Mouse (Mus musculus) hindbrain, embryonic 14.5 days (tissue): ENCODE measurements around the gene Npepl1. TPM values are rescaled to one million over a fixed set of nuclear protein-coding genes. Genes with fewer than 3 reads are reported as not detected.

Experiments used
- ATAC-seq: fragments of 200-750 bp; cut with Nextera tagmentation; 2 replicates; pipeline ENCODE4 v1.8.0; 2017; ENCODE audit warnings: moderate number of reproducible peaks, mild to moderate bottlenecking, moderate TSS enrichment, moderate library complexity; ENCODE audit not compliant: low FRiP score
- DNase-seq: peaks from one replicate; pipeline ENCODE4 v3.0.0-alpha.2; 2015; ENCODE audit warnings: low spot score
- H3K27ac ChIP-seq: fragments of 300-500 bp; sonication (generic); 2 replicates; pipeline ENCODE4 v1.5.1; 2014; ENCODE audit warnings: mild to moderate bottlenecking, moderate library complexity
- H3K27me3 ChIP-seq: fragments of 300-500 bp; sonication (generic); 2 replicates; pipeline ENCODE4 v1.6.1; 2014; ENCODE audit warnings: mild to moderate bottlenecking, low read length, mixed read lengths; ENCODE audit not compliant: control insufficient read depth, insufficient read depth
- H3K36me3 ChIP-seq: fragments of 300-500 bp; sonication (generic); replicated peaks from 2 replicates; pipeline ENCODE4 v1.6.1; 2014; ENCODE audit not compliant: control insufficient read depth, insufficient read depth
- H3K4me1 ChIP-seq: fragments of 300-500 bp; sonication (generic); replicated peaks from 2 replicates; pipeline ENCODE4 v1.6.1; 2014; ENCODE audit warnings: antibody characterized with exemption, low read length, mixed read lengths; ENCODE audit not compliant: control insufficient read depth, insufficient read depth
- H3K4me2 ChIP-seq: fragments of 300-500 bp; sonication (generic); replicated peaks from 2 replicates; pipeline ENCODE4 v1.6.1; 2014; ENCODE audit warnings: mild to moderate bottlenecking, moderate library complexity
- H3K4me3 ChIP-seq: fragments of 300-500 bp; sonication (generic); replicated peaks from 2 replicates; pipeline ENCODE4 v1.5.1; 2014; ENCODE audit warnings: mild to moderate bottlenecking, low read length
- H3K9ac ChIP-seq: fragments of 300-500 bp; sonication (generic); 2 replicates; pipeline ENCODE4 v1.6.1; 2014
- H3K9me3 ChIP-seq: fragments of 300-500 bp; sonication (generic); 2 replicates; pipeline ENCODE4 v1.6.1; 2016; ENCODE audit warnings: low read length; ENCODE audit not compliant: control insufficient read depth
- WGBS: fragments of 180-500 bp; shearing (Covaris S2); extraction: QIAGEN DNeasy Blood & Tissue Kit; methylation state at CpG from one replicate; pipeline ENCODE4 v1.1.7; 2014; 5-methylcytosine and 5-hydroxymethylcytosine counted together
- polyA plus RNA-seq: library from polyadenylated mRNA; unstranded; fragments of >200 nt; fragmentation: Nextera tagmentation; extraction: Ambion mirVana; gene quantifications from 2 replicates; pipeline ENCODE4 v1.2.1, GENCODE M21; 2014

Gene Npepl1
- polyA plus RNA-seq, 1 experiment from 2014 or later: 14.6 TPM

DNA sequence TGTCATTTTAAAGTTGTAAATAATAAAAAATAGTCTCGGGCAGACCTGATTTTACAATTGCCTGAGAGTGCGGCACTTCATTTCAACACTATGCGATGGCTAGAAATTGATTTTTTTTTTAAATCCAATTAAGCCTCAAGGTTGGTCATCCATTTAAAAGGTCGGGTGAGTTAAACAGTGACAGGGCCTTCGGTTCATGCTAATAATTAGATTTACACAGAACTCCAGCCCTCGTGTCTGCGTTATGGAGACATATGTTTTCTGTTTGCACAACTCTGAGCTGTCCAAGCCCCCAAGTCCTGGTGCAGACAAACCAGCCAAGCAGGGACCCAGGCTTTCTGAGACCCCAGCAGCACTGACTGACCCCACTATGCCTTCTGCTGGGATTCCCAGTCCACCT, 7.8 kb upstream of the Npepl1 start:
- Histone ChIP-seq H3K27me3 (no peaks in the 10 kb centered on the region), H3K4me1 (no peaks in the 10 kb centered on the region; the same call in 1 of the 2 replicates), H3K27ac (0 out of 2 replicates have a peak overlapping the region, but pooled peaks have one; percentile 26), H3K36me3 (no peaks in the 10 kb centered on the region), H3K9ac (no peak overlapping the region), H3K4me2 (no peak overlapping the region), H3K9me3 (no peaks in the 10 kb centered on the region), H3K4me3 (no peak overlapping the region)
- WGBS: 61% methylated on average over 7 of the region's 7 CpGs
- no peak for DNase-seq
- no peak for ATAC-seq

DNA sequence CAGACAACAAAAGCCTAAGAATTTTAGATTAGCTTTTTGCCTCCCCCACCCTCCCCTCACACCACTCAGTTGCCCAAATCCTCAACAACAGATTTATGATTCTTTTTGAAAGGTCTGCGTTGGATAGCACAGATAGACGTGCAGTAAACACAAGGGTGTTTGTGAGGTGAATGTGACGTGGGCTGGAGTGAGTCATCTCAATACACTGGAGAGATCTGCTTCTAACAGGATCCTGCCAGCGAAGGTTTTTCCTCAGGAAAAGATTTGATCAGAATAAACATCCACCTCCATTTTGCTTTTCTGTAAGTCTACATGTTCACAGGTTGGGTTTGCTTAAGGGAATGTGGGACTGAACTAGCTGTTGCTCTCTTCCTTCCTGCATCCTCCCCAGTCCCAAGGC, 6.6 kb upstream of the Npepl1 start:
- 90% methylated on average over 4 of the region's 4 CpGs for WGBS
- no peak overlapping the region for H3K9ac ChIP-seq
- H3K27ac ChIP-seq: no peak overlapping the region
- H3K27me3 ChIP-seq: no peaks in the 10 kb centered on the region
- no peaks in the 10 kb centered on the region; the same call in 1 of the 2 replicates for H3K4me1 ChIP-seq
- H3K4me2 ChIP-seq: no peak overlapping the region
- DNase-seq (no peak), ATAC-seq (no peak)
- H3K9me3 ChIP-seq: no peaks in the 10 kb centered on the region
- H3K36me3 ChIP-seq: no peaks in the 10 kb centered on the region
- no peak overlapping the region for H3K4me3 ChIP-seq

DNA sequence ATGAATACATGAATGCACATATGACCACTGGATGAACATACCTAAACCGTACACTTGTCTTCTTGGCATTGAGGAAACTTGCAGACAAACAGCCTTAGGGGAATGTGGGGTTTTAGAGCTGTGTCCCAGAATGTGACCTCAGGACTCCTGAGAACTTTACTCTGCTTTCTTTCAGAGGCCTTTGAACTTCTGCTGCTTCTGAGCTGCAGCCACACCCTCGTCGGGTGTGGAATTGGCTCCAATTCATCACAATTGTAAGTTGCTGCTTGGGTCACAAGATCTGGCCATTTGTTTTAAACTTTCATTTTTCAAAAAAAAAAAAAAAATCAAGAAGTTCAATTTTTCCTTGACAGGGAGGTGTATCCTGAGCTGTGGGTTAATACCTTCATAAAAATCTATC, 2.8 kb upstream of the Npepl1 start:
- ATAC-seq (no peak), DNase-seq (no peak)
- Histone ChIP-seq H3K4me3 (no peak overlapping the region), H3K9me3 (no peaks in the 10 kb centered on the region), H3K27me3 (no peaks in the 10 kb centered on the region), H3K36me3 (no peaks in the 10 kb centered on the region), H3K27ac (no peak overlapping the region), H3K4me1 (peaks cover 9% of the 10 kb centered on the region; the same call in 1 of the 2 replicates), H3K4me2 (no peak overlapping the region), H3K9ac (no peak overlapping the region)
- WGBS: 91% methylated on average over 3 of the region's 3 CpGs

DNA sequence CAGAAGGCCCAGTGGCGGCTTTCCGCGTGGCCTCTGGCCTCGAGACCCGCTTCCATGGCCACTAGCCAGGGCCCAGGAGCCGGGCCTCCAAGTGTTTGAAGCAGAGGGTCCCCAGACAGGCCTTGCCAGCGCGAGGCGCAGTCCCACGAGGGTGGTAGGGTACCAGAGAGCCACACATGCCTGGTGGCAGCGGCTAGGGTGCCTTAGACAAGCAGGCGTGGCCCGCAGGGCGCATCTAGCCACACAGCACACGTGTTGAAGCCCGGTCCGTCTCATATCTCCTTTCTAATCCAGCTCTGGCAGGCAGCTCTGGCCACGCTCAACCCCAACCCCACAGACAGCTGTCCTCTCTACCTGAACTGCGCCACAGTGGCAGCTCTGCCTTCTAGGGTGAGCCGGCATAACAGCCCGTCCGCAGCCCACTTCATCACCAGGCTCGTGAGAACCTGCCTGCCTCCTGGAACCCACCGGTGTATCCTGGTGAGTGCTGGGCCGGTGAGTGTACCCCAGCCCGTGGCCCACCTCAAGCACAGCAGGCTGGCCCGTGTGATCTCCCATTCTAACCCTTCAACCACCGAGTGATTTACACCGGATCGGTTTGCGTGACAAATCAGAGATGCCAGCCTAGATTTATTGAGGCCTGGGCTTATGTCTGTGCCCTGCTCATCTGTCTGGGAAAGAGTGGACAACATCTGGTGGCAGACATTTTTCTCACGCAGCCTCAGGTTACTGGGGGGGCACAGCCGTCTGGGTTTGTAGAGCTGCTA, 817 bp downstream of the Npepl1 start:
- Histone ChIP-seq H3K9ac (peak overlapping the region; percentile 68), H3K27ac (peak overlapping the region; percentile 57; the same call in 1 of the 2 replicates), H3K4me1 (peaks cover 9% of the 10 kb centered on the region; the same call in 1 of the 2 replicates), H3K4me2 (peak overlapping the region; percentile 73), H3K9me3 (no peaks in the 10 kb centered on the region), H3K36me3 (peaks cover 3% of the 10 kb centered on the region; the same call in 1 of the 2 replicates), H3K4me3 (peak overlapping the region; percentile 37), H3K27me3 (no peaks in the 10 kb centered on the region)
- ATAC-seq: peak; percentile 35; the same call in 1 of the 2 replicates
- no peak for DNase-seq
- 55% methylated on average over 33 of the region's 33 CpGs for WGBS

DNA sequence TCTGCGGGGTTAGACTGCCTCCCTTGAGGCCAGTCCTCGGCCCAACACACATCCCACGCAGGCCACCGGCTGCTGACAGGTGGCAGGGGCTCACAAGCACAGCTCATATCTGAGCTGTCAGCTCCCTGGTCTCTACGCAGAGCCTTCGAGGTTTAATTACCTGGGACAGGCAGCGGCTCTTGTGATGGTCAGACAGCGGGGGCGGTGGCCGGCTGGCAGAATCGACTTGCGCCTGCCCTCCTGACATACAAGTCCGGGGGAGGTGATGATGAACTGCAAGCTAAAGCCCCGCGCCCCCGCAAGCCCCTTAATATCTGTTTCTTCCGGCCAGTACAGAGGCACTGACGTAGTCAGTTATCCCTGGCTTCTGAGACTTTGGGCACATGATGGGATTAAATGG, 2.8 kb downstream of the Npepl1 start:
- H3K9me3 ChIP-seq: no peaks in the 10 kb centered on the region
- no peak overlapping the region for H3K4me2 ChIP-seq
- no peak overlapping the region for H3K27ac ChIP-seq
- H3K27me3 ChIP-seq: no peaks in the 10 kb centered on the region
- no peak for DNase-seq
- no peak overlapping the region for H3K9ac ChIP-seq
- ATAC-seq: no peak
- H3K36me3 ChIP-seq: peaks cover 3% of the 10 kb centered on the region; the same call in 1 of the 2 replicates
- peaks cover 9% of the 10 kb centered on the region; the same call in 1 of the 2 replicates for H3K4me1 ChIP-seq
- H3K4me3 ChIP-seq: no peak overlapping the region
- 73% methylated on average over 18 of the region's 18 CpGs for WGBS

DNA sequence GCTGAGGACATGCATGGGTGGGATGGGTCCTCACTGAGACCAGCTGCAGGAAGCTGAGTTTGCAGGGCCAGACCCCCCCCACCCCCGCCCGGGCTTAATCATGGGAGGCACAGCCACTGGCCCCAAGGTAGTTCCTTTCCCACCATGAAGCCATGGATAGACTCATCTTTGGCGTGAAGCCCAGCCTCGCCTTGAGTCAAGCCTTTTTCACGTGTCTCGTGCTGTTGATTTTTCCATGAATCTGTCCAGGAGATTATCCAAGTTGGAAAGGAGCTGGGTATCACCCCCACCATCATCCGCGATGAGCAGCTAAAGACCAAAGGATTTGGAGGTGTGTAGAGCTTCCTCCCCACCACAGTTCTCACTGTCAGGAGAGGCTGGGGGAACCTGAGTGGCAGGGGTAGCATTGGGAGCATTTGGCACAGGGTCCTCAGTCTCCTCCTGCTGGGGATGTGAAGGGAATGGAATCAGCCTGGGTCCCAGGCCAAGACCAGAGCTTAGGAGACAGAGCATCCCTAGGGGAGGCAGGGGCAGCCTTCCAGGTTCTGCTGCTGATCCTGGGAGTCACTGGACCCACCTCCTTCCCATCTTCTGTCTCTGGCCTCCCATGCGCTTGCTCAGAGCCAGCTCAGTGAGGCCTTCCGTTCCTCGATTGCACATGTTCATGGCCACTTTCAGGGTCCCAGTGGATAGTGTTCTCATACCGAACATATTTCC, 4.2 kb downstream of the Npepl1 start:
- Histone ChIP-seq H3K9ac (no peak overlapping the region), H3K36me3 (peaks cover 3% of the 10 kb centered on the region; the same call in 1 of the 2 replicates), H3K9me3 (no peaks in the 10 kb centered on the region), H3K27me3 (no peaks in the 10 kb centered on the region), H3K4me2 (no peak overlapping the region), H3K4me3 (no peak overlapping the region), H3K27ac (no peak overlapping the region), H3K4me1 (peaks cover 9% of the 10 kb centered on the region; the same call in 1 of the 2 replicates)
- ATAC-seq (no peak), DNase-seq (no peak)
- WGBS: 88% methylated on average over 12 of the region's 12 CpGs

DNA sequence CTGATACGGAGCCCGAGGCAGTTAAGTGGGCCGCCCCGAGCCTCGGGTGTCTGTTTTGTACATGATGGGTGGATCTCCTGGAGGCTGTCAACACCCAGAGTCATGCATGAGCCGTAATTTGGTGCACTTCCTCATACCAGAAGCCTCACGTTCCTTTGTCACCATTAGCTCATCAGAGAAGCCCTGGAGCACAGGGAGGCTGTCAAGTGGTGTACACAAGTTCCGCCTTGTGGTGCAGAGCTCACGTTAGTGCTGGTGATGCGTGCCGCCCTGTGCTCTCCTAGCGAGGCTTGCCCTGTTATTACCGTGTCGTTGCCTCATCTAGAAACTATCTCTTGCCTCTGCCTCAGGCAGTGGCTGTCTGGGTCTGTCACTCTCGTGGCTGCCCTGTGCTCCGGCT, 6.8 kb downstream of the Npepl1 start:
- WGBS: 51% methylated on average over 16 of the region's 16 CpGs
- no peak for ATAC-seq
- H3K9me3 ChIP-seq: no peaks in the 10 kb centered on the region
- no peaks in the 10 kb centered on the region for H3K27me3 ChIP-seq
- peaks cover 16% of the 10 kb centered on the region; the same call in 1 of the 2 replicates for H3K36me3 ChIP-seq
- H3K4me1 ChIP-seq: no peaks in the 10 kb centered on the region
- no peak overlapping the region for H3K27ac ChIP-seq
- H3K9ac ChIP-seq: no peak overlapping the region
- H3K4me3 ChIP-seq: no peak overlapping the region
- no peak for DNase-seq
- no peak overlapping the region; the same call in 1 of the 2 replicates for H3K4me2 ChIP-seq

DNA sequence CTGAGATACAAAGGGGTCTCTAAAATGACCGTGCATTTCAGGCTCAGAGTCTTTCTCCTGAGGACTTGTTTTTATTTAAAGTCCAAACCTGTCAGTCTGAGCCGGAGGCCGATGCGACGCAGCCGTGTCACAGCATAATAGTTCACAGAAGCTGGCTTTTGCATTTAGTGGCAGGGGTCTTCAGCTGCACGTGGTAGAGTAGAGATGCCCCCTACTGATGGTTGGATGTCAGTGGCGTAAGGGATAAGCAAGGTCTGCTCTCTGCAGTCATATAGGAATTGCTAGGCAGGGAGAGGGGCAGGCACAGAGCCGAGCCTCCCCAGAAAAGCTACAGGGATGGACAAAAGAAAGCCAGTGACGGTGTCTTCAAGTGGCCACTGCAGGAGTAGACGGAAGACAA, 8.0 kb downstream of the Npepl1 start:
- Histone ChIP-seq H3K9ac (no peak overlapping the region), H3K9me3 (no peaks in the 10 kb centered on the region), H3K4me1 (no peaks in the 10 kb centered on the region), H3K4me2 (no peak overlapping the region), H3K36me3 (peaks cover 20% of the 10 kb centered on the region), H3K4me3 (no peak overlapping the region), H3K27ac (no peak overlapping the region), H3K27me3 (no peaks in the 10 kb centered on the region)
- WGBS: 35% methylated on average over 11 of the region's 11 CpGs
- ATAC-seq (peak; percentile 72), DNase-seq (peak; percentile 68)

DNA sequence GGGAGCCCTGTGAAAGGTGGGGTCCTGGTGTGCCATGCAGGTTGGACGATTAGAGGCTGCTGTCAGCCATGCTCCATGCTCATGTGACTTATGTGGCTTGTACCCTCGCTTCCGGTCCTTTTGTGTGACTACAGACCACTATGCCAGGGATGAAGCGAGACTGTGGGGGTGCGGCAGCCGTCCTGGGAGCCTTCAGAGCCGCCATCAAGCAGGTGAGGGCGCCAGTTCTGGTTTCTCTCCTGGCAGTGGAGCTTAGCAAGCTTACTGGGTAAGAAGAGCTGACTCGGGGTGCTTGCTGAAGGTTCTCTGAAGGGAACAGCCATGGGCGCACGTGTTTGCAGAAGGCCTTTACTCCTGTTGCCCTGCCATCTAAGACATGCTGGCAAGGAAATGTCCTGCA, 9.1 kb downstream of the Npepl1 start:
- H3K4me1 ChIP-seq: no peaks in the 10 kb centered on the region
- H3K4me2 ChIP-seq: no peak overlapping the region
- H3K4me3 ChIP-seq: no peak overlapping the region
- H3K27me3 ChIP-seq: no peaks in the 10 kb centered on the region
- no peaks in the 10 kb centered on the region for H3K9me3 ChIP-seq
- DNase-seq (no peak), ATAC-seq (no peak)
- H3K9ac ChIP-seq: no peak overlapping the region
- 89% methylated on average over 11 of the region's 11 CpGs for WGBS
- no peak overlapping the region for H3K27ac ChIP-seq
- peaks cover 20% of the 10 kb centered on the region for H3K36me3 ChIP-seq
